Mouse (Mus musculus) monocyte, adult 5-6 weeks (primary cell): Measurements from ENCODE around the gene Gjb4. TPM values are rescaled to one million over a fixed set of nuclear protein-coding genes. Genes with fewer than 3 reads are reported as not detected.

Experiments
- ATAC-seq: fragments of 153-309, 156-312 bp; replicated peaks from 2 replicates; pipeline ENCODE4 v1.8.0; 2017; ENCODE audit warnings: mild to moderate bottlenecking; ENCODE audit not compliant: low TSS enrichment, insufficient number of reproducible peaks, severe bottlenecking, poor library complexity, low FRiP score
- total RNA-seq: library from RNA; stranded (forward); fragments of 200-1000, 200-491, 200-594 nt; gene quantifications from 3 replicates; pipeline ENCODE4 v1.2.3, GENCODE M21; 2017

Gene Gjb4
- not detected in 3 replicates for total RNA-seq

GRCm38 (mm10) chr4:127353951-127354438, at the start of gene Gjb4:
Gjb4 (minus strand) TSS chr4:127354081.
- no peak for ATAC-seq

DNA sequence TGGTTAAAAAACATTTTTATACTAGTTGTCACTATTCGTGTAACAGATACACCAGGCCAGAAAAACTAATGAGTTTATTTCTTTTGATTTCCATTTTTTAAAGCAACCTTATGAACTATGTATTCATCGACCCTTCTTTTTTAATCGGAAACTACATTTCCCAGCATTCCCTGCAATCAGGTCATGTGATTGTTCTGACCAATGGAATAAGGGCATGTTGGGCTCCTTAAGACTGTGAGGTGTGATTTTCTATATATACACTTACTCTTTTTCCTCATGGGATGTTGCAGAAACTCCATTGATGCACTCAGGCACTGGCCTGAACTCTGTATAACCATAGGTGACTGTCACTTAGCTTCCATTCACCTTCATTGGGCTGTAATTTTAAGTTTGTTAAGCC, 48.7 kb upstream of the Gjb4 start:
- ATAC-seq = no peak

GRCm38 (mm10) chr4:127402166-127402565, 48.3 kb upstream of the Gjb4 start:
- ATAC-seq = no peak

DNA sequence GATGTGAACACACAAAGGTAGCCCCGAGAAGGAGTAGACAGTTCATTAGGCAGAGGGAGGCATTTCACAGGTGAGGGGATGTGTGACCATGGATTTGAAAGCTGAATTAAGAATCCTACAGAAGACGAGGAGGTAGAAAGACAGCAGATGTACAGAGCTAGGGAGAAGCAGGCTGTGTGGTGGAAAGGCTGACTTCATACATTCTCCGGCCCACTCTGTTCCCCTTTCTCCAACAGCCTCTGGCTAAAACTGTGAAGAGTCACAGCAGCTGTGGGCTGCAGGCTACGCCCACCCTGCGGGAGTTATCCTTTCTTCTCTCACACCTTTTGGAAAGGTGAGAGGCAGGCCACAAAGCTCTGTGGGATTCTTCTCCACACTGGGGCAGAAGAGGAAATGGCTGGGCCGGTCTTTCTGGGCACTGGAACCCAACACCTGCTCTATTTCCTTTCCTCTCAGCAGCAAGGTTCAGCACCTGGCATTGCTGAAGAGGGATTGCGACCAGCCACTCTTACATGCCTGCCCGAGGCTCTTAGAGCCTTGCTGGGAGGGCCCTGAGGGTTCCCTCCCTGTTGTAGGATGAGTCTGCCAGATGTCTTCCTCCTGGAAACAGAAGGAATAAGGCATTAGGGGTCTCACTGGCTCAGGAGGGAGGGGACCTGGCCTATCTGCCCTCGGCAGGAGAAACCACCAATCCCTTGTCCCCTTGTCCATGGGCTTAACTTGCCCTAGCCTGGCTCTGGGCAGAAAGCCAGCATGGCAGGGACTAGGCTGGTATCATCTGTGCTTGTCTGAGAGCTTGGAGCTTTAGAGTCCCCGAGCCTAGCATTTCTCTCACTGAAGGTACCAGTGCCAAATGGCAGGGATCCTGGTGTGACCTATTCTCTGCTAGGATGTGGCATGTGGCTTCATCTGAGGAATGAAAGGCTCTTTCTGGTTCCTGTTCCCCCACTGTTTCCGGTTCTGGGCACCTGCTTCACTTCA, 46.6 kb upstream of the Gjb4 start:
- ATAC-seq = no peak

DNA sequence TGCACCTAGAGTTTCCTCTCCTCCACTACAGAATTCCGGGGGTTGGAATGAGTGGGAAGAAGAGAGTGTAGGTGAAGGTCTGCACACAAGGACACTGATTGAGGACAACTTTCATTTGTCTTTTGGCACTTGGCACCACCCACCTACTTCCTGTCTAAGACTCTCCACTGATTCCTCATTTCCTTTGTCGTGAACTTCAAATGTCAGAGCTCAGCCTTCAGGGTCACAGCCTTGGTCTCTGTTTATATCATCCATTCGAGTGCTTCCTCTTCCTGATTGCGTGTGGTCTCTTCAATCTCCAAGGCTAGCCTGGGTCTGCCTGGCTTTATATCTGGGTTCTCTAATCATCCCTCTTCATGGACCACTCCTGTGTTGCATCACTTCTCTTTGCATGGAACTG, 41.7 kb upstream of the Gjb4 start:
- no peak for ATAC-seq

- ATAC-seq = no peak
Observed at GRCm38 (mm10) chr4:127389645-127390044, 35.8 kb upstream of the Gjb4 start.

DNA sequence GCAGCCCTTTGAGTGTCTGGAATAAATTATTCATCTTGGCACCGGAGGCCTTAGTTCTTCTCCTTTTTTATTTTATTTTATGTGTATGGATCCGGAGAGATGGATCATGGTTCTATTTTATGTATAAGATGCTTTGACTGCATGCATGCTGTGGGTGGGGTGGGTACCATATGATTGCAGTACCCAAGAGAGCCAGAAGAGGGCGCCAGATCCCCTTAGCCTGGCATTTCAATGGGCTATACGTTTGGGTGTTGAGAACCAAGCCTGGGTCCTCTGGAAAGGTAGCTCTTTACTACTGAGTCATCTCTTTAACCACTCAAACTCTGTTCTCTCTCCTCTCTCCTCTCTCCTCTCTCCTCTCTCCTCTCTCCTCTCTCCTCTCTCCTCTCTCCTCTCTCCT, 23.5 kb upstream of the Gjb4 start:
- no peak for ATAC-seq

- ATAC-seq = no peak
Observed at GRCm38 (mm10) chr4:127375541-127376177, 21.8 kb upstream of the Gjb4 start.

- no peak for ATAC-seq
Observed at GRCm38 (mm10) chr4:127374645-127375044, 20.8 kb upstream of the Gjb4 start.

- ATAC-seq = no peak
Observed at GRCm38 (mm10) chr4:127373491-127373890, 19.6 kb upstream of the Gjb4 start.

- ATAC-seq = no peak
Observed at GRCm38 (mm10) chr4:127371546-127371945, 17.7 kb upstream of the Gjb4 start.

- ATAC-seq = no peak
Observed at GRCm38 (mm10) chr4:127370447-127370846, 16.6 kb upstream of the Gjb4 start.

GRCm38 (mm10) chr4:127368379-127368973, 14.6 kb upstream of the Gjb4 start:
- ATAC-seq = no peak

- ATAC-seq = no peak
Observed at GRCm38 (mm10) chr4:127365834-127366233, 12.0 kb upstream of the Gjb4 start.

DNA sequence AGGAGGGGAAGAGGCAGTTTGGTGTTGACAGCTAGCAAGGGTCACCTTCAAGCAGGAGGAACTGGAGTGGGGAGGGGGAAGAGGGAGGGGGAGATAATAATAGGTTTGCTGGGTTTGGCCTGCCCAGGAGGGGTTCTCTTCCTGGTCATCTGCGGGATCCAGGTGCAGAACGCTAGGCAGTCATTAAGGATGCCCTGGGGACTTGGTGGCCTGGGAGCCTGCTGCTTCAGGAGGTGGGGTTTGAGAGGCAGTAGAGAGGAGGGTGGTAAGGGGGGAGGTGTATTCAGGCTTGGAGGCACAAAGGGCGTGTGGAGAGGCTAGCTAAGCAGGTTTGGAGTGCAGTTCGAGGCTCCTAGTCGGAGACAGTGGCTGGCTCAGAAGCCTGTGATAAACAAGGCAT, 11.6 kb upstream of the Gjb4 start:
- no peak for ATAC-seq

DNA sequence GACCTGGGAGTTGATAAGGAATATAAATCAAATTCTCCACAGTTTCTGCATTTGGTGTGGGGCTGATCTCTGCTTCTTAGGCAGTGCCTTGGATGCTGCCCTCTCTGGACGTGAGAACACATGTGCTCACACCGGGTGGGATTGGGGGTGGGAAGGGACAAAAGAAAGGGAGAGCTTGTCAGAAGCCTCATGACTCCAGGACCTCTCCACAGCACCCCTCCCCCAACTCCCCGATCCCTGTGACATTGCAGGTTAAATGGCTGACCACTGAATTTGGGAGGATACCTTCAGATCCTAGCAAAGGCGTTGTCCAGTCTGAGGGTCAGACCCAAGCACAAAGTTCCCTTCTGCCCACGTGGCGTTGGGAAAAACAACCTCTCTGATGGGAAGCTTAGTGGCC, 10.6 kb upstream of the Gjb4 start:
- ATAC-seq = no peak

DNA sequence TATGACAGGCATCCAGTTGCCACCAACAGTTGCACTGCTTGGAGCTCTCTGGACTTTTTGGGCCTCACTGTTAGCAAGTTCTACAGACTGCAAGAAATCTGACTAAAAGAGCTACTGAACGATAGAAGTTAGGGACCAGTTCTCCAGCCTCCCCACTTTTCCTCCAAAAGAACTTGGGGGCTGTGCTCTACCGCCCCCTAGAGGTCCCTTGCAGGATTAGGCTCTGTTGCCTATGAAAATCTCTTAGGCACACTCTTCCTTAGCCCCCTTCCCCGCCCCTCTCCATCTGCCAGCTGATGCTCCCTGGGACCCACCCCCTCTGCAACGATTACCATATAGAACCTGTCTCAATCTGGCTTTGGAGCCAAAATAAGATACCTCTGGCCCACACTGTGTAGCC, 9.4 kb upstream of the Gjb4 start:
- no peak for ATAC-seq

DNA sequence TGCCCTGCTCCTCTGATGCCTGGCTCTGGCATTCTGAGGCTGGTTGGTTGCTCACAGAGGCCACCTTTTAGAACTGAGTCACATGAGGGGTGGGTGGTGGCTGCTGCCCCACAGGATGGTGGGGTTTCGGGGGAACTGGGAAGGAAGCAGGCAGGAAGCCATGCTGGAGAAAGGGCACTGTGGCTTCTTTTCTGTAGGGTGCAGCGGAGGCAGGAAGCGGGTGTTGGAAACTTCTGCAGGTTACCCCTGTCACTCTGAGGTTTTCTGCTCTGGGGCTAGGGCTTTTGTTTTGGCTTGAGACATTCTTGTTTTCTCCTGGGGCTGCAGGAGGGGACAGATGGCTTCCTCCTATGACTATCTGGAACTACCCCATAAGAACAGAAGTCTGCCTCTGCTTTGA, 8.6 kb upstream of the Gjb4 start:
- ATAC-seq = no peak

- ATAC-seq = no peak
Observed at GRCm38 (mm10) chr4:127358018-127358417, 4.1 kb upstream of the Gjb4 start, which contains the start of gene Gjb5. Gjb5 (minus strand) TSS chr4:127358181.
